Mouse (Mus musculus) T-helper 1 cell (primary cell): Measurements from ENCODE around the gene Ehmt1.

Experiments
- in situ Hi-C: fragments of 300-600 bp; cut with MboI, MseI; formaldehyde crosslinking; loops from one replicate; pipeline ENCODE4 v1.15.1; 2025; ENCODE audit warnings: high pct_unique_total_duplicates

The Ehmt1 gene

GRCm38 (mm10) chr2:24912189-24912588 is 7.2 kb downstream of the Ehmt1 start:
- in situ Hi-C loops = no loop called here

- in situ Hi-C loops = no loop called here
Measured at GRCm38 (mm10) chr2:24910481-24910880, 8.9 kb downstream of the Ehmt1 start.

- in situ Hi-C loops = no loop called here
Measured at GRCm38 (mm10) chr2:24905653-24906155, 13.7 kb downstream of the Ehmt1 start.

- in situ Hi-C loops = no loop called here
Measured at GRCm38 (mm10) chr2:24904823-24905652, 14.4 kb downstream of the Ehmt1 start.

GRCm38 (mm10) chr2:24902999-24903398 is 16.4 kb downstream of the Ehmt1 start:
- in situ Hi-C loops = no loop called here

- in situ Hi-C loops = no loop called here
Measured at GRCm38 (mm10) chr2:24901055-24901454, 18.4 kb downstream of the Ehmt1 start.

- in situ Hi-C loops = no loop called here
Measured at GRCm38 (mm10) chr2:24899292-24899691, 20.1 kb downstream of the Ehmt1 start.

- in situ Hi-C loops = no loop called here
Measured at GRCm38 (mm10) chr2:24896761-24897160, 22.7 kb downstream of the Ehmt1 start.

GRCm38 (mm10) chr2:24894211-24894610 is 25.2 kb downstream of the Ehmt1 start:
- in situ Hi-C loops = no loop called here

- in situ Hi-C loops = no loop called here
Measured at GRCm38 (mm10) chr2:24892318-24892717, 27.1 kb downstream of the Ehmt1 start.

- in situ Hi-C loops = no loop called here
Measured at GRCm38 (mm10) chr2:24890541-24891447, 28.6 kb downstream of the Ehmt1 start.

GRCm38 (mm10) chr2:24888895-24889294 is 30.5 kb downstream of the Ehmt1 start:
- in situ Hi-C loops = no loop called here

- in situ Hi-C loops = no loop called here
Measured at GRCm38 (mm10) chr2:24880686-24881085, 38.7 kb downstream of the Ehmt1 start.

GRCm38 (mm10) chr2:24870952-24871351 is 48.5 kb downstream of the Ehmt1 start:
- in situ Hi-C loops = loop anchor here (5.0 kb wide), 1 partner anchor 956 kb away; no protein-coding TSS in a partner anchor

- in situ Hi-C loops = no loop called here
Measured at GRCm38 (mm10) chr2:24863010-24863409, 56.4 kb downstream of the Ehmt1 start.

GRCm38 (mm10) chr2:24852408-24852807 is 67.0 kb downstream of the Ehmt1 start:
- in situ Hi-C loops = no loop called here

GRCm38 (mm10) chr2:24846557-24846956 is 72.9 kb downstream of the Ehmt1 start:
- in situ Hi-C loops = no loop called here

- in situ Hi-C loops = no loop called here
Measured at GRCm38 (mm10) chr2:24845256-24845655, 74.2 kb downstream of the Ehmt1 start.

GRCm38 (mm10) chr2:24830614-24831013 is 88.8 kb downstream of the Ehmt1 start:
- in situ Hi-C loops = no loop called here

- in situ Hi-C loops = loop anchor here (25.0 kb wide), 1 partner anchor 1622 kb away; no protein-coding TSS in a partner anchor
Measured at GRCm38 (mm10) chr2:24809746-24810145, 109.7 kb downstream of the Ehmt1 start.

- in situ Hi-C loops = loop anchor here (25.0 kb wide), 1 partner anchor 1620 kb away; no protein-coding TSS in a partner anchor
Measured at GRCm38 (mm10) chr2:24807691-24808090, 111.7 kb downstream of the Ehmt1 start.

- in situ Hi-C loops = loop anchor here (25.0 kb wide), 1 partner anchor 1620 kb away; no protein-coding TSS in a partner anchor
Measured at GRCm38 (mm10) chr2:24807036-24807435, 112.4 kb downstream of the Ehmt1 start.
